Mouse (Mus musculus) adrenal gland, postnatal 10 days (tissue): ENCODE results near the gene Ppp2r5c. TPM values are rescaled to one million over a fixed set of nuclear protein-coding genes. Genes with fewer than 3 reads are reported as not detected.

ENCODE experiments used
- DNase-seq: peaks from one replicate; pipeline ENCODE4 v3.0.0; 2021; ENCODE audit warnings: mixed read lengths
- total RNA-seq, 2 experiments: library from RNA; stranded (reverse); gene quantifications; 2 replicates each; pipeline ENCODE4 v1.2.3; 2021

Gene Ppp2r5c
- total RNA-seq, 2 experiments from 2014 or later = 108 to 121 TPM

- DNase-seq = no peak
Measured at GRCm38 (mm10) chr12:110488031-110488430, 41.1 kb downstream of the Ppp2r5c start.

GRCm38 (mm10) chr12:110489946-110490701 is 43.2 kb downstream of the Ppp2r5c start:
- no peak for DNase-seq

GRCm38 (mm10) chr12:110492436-110492835 is 45.5 kb downstream of the Ppp2r5c start:
- DNase-seq = no peak

- no peak for DNase-seq
Measured at GRCm38 (mm10) chr12:110493597-110494369, 46.9 kb downstream of the Ppp2r5c start.

DNA sequence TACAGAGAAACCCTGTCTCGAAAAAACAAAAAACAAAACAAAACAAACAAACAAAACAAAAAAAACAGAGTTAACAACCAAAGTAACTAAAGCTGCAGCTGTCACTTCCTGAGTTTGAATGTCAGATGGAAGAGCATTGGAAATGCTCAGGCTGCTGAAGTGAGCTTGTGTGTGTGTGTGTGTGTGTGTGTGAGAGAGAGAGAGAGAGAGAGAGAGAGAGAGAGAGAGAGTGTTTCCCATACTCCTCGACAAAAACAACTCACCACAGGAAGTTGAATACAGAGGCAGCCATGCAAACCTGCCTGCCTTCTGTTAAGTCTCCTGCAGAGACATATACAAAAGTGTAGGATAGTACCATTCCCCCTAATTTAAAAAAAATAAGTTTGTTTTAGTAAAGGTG is 47.9 kb downstream of the Ppp2r5c start:
- DNase-seq = no peak

- DNase-seq = no peak
Measured at GRCm38 (mm10) chr12:110495260-110495659, 48.3 kb downstream of the Ppp2r5c start.

- no peak for DNase-seq
Measured at GRCm38 (mm10) chr12:110496016-110496415, 49.1 kb downstream of the Ppp2r5c start.

GRCm38 (mm10) chr12:110497013-110497412 is 50.1 kb downstream of the Ppp2r5c start:
- DNase-seq = no peak

GRCm38 (mm10) chr12:110497485-110497884 is 50.6 kb downstream of the Ppp2r5c start:
- DNase-seq = peak; percentile 49

- DNase-seq = peak; percentile 50
Measured at GRCm38 (mm10) chr12:110498283-110499224, 51.6 kb downstream of the Ppp2r5c start.

DNA sequence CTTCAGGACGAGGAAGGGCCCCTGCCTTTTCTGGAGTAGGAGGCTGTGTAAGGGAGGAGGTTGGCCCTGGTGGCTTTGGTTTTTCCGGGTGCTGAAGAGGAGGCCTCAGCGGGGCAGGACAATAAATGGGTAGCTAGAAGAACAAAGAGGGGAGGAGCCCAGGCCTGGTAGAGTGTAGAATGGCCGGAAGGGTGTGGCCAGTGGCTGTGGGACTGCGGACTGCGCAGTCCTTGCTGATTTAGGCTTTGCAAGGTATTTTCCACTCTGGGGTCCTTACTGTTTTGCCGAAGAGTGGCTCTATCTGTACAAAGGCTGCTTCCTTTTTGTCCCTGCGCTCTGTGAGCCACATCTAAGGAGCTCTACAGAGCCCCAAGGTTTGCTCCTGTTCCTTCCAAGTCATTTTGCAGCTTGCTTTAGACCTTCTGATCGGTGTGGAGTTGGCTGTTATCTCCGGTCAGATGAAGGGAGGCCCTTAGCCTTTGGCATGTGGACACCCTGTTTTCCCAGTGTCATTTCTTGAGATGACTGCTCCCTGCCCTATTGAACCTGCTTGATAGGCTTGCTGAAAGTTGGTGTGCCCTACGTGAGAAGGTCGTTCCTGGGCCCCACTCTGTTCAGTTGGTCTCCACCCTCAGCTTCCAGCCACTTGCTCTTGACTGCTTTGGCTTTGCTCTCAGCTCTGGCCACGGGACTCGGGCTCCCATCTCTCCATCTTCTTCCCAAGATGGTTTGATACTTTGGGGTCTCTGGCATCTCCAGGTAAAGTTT is 52.5 kb downstream of the Ppp2r5c start:
- DNase-seq = no peak

GRCm38 (mm10) chr12:110500095-110500494 is 53.2 kb downstream of the Ppp2r5c start:
- DNase-seq = no peak

DNA sequence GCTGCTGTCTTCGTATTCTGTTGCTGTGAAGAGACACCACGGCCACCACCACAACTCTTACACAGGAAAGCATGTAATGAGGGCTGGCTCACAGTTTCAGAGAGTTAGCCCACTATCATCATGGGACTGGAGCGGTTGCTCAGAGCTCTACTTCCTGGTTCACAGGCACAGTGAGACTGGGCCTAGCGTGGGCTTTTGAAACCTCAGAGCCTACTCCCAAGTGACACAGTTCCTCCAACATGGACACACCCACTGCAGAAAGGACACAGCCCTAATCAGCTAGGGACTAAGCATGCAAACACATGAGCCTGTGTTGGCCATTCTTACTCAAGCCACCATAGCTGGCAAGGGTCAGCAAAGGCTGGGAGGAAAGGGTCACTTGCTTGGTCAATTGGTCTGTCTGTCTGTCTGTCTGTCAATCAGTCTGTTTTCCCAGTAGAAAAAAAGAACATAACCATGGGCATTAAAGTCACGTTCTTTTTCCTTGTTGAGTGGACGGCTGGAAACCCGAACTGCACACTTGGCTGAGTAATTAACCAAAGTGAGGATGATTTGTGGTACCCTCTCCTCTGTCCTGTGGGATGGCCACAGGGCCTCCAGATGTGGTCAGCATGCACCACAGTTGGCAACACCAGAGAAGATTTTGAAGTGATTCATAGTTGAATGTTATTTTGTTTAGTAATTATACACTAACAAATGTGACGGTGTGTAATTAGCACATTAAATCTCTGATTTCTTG is 56.7 kb downstream of the Ppp2r5c start:
- DNase-seq = peak; percentile 65

DNA sequence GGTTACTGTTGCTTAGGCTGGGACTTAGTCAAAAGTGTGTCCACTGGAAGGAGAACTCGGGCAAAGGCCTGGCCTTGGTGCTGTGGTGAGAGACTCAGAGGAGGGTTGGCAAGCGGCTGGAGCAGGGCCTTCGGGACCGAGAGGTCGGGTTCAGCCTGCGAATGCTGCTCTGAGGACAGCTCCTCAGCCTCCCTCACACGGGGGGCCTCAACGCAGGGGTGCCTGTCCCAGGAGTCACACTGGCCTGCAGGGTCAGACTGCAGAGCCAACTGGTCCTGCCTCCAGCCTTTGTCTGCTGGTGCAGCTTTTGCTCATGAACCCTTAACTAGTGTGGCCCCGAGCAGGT is 57.2 kb downstream of the Ppp2r5c start:
- peak; percentile 64 for DNase-seq

DNA sequence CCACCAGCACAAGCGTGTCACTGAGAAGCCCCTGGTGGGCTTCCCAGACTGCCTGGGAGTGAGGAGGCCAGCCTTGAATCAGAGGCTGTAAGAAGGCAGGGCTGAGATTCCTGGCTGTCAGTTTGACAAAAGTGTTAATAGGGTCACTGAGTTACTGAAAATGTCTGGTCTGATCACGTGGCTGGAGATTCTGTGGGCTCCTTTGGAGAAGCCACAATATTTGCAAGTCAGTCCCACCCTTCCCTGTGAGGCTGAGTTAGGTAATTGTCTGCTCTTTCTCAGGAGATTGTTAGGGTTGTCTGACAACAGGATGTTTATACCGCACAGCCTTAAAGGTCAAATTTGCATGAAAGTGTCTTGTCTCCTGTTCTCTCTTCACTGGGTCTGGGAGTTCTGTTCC is 57.9 kb downstream of the Ppp2r5c start:
- no peak for DNase-seq

- no peak for DNase-seq
Measured at GRCm38 (mm10) chr12:110506046-110506445, 59.1 kb downstream of the Ppp2r5c start.

DNA sequence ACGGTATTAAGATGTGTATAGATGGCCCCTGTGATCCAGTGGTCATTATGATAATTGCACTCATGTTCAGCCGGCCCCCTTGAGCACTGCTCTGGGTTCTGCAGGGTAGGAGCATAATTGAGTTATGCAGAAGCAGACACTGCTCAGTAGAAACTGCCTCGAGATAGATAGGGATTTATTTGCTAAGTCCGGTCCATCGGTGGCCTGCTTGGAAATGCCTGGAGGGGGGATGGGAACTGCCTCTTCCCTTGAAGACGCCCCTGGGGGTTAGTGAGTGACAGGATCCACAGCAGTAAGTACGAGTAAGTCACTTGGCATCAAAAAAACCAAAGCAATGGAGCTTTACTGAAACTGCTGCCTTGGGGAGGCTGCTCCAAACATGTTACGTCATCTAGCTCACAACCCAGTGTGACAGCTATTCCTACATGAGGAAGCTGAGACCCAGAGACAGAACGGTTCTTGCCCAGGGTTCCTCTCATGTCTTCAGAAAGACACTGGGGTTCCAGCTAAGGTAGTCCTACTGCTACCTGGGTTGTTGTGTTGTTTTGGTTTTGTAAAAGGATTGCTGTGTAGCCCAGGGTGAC is 60.9 kb downstream of the Ppp2r5c start:
- no peak for DNase-seq

DNA sequence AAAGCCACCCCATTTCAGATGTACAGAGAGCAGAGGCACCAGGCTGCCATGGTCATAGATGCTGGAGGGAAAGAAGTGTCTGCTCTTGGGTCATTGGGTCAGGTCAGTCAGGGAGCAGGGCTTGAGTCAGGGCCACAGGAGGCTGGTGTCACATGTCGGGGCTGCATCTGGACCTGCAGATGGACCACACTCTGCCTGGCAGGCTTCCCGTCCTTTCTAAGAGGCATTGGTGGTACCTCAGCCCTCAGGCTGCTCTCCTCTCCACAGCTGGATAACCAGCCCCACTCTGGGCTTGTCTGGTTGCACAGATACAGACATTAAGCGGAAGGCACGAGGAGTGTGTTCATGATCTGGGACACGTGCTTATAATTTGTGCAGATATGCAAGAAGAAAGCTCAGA is 61.8 kb downstream of the Ppp2r5c start:
- no peak for DNase-seq

GRCm38 (mm10) chr12:110510171-110510871 is 63.4 kb downstream of the Ppp2r5c start:
- peak; percentile 82 for DNase-seq

DNA sequence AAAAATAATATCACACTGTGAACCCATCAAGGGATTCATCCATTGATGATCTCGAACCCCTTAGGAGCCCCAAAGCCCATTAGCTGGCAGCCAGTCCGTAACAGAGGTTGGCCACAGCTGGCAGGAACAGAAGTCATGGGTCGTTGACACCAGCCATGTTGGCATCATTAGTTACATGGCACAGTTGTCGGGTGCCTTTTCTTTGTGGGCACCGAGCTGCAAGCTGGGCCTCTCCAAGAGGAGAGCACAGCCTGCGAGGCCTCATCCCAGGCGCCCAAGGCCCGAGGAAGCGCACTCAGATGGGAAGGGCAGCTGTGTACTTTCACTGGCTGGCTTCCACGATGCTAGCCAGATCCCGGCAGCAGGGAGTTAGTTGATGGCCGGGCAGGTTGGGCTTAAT is 64.3 kb downstream of the Ppp2r5c start:
- DNase-seq = no peak
